Mouse (Mus musculus) left cerebral cortex, postnatal 10 days (tissue): ENCODE measurements at regions not wholly inside any gene's neighbourhood (a gene's known extent, or its start where the extent isn't known, plus 50 kb on each side); places are given as distances from the start of the nearest gene placed in this dataset.

Experiments used
- DNase-seq, 2 experiments: peaks; one replicate each; pipeline ENCODE4 v3.0.0; 2021 to 2022; ENCODE audit warnings: low spot score in 2 of 2, mixed read lengths in 1 of 2; ENCODE audit errors: extremely low spot score in 1 of 2
- intact Hi-C: fragments of 180-260 bp; cut with DNase I; formaldehyde crosslinking; loops from one replicate; pipeline ENCODE4 v1.15.1; 2025

- intact Hi-C loops = no loop called here
- DNase-seq = no peak
Measured at GRCm38 (mm10) chr6:92993647-92994046, 50.4 kb upstream of the Adamts9 start.
